Mouse (Mus musculus) spleen, postnatal 10 days (tissue): ENCODE measurements around the gene Ythdf2.
"Not testable (repeated sequence)": the region's sequence is repeated elsewhere in the genome, so short reads cannot be mapped to it uniquely, and the experiment has no call there.

ENCODE experiments used
- DNase-seq, 2 experiments: peaks; one replicate each; pipeline ENCODE4 v3.0.0; 2021 to 2022; ENCODE audit warnings: low spot score in 2 of 2

Gene Ythdf2

GRCm38 (mm10) chr4:132211953-132212734 lies at the start of gene Ythdf2:
Ythdf2 (minus strand) TSS chr4:132212303.
- DNase-seq = peak; percentile 97

DNA sequence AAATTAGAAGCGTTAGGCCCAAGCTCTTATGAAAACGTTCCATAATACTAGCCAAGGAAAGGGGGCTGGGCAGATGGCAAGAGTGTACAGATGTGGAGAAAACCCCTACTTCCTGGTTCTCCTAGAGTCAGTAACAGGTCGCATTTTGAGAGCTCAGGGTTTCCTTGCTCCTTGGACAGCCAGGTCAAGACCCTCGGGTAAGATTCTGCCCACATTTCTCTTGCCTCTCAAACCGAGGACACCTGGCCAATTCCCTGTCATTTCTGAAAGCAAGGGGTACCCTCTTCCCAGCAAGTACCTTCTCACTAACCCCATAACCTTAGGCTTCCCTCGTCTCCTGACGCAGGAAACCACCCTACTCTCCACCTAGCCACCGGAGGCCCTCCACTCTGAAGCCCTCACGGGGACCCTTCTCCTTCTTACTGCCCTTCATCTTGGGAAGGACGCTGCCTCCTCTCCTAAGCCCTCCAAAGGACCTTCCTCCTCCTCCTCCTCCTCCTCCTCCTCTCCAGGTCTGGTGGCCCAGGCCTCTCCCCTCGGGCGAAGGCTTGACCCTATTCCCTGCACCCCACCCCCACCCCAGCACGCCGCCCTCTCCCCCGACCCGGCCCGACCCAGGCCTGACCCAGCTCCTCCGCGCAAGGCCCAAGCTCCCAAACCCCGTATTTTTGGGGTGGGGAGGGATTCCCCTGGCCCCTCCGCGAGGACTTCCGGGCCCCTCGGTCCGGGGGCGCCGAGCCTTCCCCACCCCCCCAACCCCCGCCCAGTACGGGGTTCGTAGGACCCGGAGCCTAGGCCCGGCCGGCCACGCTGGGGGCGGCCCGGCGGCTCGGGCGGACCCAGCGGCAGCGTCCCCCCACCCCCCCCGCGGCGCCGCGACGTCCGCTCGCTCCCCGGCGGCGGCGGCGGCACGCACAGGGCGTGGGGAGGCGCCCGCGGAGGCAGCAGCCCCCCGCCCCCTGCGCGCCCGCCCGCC lies 48.6 kb upstream of the Ythdf2 start:
- DNase-seq = peak; percentile 59 to 65

DNA sequence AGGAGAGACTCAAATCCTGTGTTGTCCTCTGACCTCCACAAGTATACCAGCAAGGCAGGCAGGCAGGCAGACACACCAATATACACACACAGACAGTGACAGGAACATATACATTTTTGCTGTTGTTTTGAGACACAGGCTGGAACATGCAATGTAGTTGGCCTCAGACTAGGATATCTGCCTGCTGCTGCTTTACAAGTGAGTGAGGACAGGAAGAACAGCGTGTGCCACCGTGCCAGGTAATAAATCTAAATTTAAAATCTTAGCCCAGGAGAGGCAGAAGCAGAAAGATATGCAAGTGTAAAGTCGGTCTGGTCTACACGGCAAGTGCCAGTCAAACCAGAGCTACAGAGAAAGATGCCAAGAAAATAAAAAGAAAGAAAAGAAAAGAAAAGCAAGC lies 47.1 kb upstream of the Ythdf2 start:
- DNase-seq = no peak

- DNase-seq = no peak
Measured at GRCm38 (mm10) chr4:132256384-132256783, 44.3 kb upstream of the Ythdf2 start.

GRCm38 (mm10) chr4:132254986-132255385 lies 42.9 kb upstream of the Ythdf2 start:
- DNase-seq = peak in 1 of 2 experiments; percentile 50

DNA sequence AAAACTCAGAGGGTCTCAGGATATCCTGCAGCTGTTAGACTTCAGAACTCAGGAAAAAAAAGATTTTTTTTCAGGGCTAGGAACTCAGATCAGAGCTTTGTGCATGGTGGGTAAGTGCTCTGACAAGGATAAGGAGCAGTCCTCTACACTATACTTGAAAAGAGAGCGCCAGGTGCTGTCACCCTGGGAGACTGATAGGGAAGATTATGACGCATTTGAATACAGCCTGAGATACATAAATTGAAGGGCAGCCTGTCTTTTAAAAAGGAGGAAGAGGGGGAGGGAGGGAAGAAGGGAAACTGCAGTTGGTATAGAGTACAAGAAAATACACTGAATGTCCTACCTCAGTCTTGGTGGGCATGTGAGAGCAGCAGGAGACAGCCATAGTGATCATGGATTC lies 41.5 kb upstream of the Ythdf2 start:
- no peak for DNase-seq

DNA sequence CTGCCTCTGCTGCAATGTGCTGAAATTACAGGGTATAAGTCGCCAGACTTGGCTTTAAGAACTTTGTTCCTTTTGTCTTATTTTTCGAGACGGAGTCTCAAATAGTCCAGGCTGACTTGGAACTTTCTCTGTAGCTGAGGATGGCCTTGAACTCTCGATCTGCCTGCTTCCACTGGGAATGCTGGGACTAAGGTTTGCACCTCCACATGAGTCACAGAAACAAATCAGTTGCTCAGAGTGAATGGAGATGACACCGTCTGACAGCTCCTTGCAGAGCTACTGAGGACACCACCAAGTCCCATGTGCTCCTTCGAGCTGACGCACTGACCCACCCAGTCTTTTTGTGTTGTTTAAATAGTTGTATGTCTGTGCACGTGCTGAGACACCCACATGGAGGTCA lies 41.0 kb upstream of the Ythdf2 start:
- no peak for DNase-seq

- peak in 1 of 2 experiments; percentile 56 for DNase-seq
Measured at GRCm38 (mm10) chr4:132251596-132251995, 39.5 kb upstream of the Ythdf2 start.

DNA sequence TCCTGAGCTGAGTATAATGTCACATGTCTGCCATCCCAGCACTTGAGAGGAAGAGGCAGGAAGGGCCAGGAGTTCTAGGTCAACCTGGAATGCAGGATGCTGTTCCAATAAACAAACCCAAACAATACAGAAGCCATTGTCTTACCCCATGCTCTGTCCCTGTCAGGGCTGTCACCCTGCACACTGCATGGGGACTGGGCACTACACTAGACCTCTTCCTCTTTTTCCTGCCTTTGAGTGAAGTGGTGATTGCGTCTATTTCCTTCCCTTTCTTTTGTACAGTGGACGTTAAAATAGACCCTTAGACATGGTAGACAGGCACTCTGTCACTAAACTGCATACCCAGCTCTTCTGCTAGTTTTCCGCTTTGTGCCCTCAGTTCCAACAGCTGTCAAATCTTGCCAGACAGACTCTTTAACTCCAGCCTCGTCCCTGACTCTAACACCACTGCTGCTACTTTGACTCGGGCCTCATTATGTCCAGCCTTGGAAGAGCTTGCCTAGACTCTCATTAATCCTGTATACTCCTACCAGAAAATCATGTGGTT lies 35.4 kb upstream of the Ythdf2 start:
- DNase-seq = no peak

DNA sequence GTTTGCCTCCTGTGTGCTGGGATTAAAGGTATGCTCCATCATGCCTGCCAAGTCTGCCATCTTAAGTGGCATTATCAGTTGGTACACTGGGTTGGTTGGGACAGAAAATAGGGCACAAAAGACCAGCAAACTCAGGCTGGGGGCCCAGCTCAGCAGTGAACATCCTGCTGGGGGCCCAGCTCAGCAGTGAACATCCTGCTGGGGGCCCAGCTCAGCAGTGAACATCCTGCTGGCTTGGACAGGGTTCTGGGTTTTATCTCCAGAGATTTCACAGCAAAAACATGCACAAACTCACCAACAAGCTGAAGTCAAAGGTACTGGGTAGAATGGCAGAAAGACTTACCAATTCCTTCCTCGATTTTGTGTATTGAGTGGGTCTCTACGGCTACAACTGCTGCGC lies 33.5 kb upstream of the Ythdf2 start:
- no peak for DNase-seq

- DNase-seq = peak in 1 of 2 experiments; percentile 73
Measured at GRCm38 (mm10) chr4:132241208-132241607, 29.1 kb upstream of the Ythdf2 start.

- no peak for DNase-seq
Measured at GRCm38 (mm10) chr4:132240367-132240766, 28.3 kb upstream of the Ythdf2 start.

DNA sequence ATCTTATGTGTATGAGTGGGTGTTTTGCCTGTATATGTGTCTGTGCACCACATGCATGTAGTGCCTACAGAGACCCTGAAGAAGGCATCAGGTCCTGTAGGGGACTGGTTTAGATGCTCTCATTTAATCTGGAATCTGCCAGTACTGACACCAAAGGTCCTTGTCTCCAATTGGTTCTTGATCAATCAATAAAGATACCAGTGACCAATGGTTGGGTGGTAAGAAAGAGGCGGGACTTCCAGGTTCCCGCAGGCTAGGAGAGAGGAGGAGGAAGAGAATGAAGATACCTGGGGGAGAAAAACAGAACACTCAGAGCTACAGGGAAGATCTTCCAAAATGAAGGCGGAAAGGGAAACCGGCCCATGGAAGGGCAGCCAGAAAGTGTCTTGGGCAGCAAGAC lies 26.3 kb upstream of the Ythdf2 start:
- DNase-seq = no peak

DNA sequence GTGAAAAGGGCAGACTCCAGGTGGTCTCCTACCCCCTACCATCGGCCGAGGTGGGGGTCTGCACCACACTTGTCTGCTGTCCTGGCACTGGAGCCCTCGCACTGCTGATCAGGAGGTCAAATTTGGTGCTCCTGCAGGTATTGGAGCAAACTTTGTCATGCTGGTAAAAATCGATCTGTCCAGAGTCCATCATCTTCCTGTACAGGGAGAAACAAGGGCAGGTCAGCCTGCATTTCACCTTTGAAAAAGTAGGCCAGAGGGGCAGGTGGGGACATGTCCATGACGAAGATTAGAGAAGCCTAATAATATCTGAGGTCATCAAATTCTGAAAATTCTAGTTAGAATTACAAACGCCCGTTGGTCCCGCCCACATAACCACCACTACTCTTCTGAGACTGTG lies 22.6 kb upstream of the Ythdf2 start:
- no peak for DNase-seq

DNA sequence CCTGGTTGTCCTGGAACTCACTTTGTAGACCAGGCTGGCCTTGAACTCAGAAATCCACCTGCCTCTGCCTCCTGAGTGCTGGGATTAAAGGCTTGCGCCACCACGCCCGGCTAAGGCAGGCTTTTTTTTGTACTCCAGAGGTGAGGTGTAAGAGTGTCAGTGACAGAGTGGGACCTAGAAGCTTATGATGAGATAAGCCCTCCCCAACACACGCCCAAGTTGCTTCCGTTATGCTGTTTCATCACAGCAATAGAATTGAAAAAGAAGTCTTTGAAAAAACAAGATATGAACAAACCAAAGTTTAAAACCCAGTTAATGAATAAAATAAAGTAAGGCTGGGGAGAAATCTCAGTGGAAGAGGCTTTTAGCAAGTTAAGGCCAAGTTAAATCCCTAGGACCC lies 18.3 kb upstream of the Ythdf2 start:
- DNase-seq = no peak

DNA sequence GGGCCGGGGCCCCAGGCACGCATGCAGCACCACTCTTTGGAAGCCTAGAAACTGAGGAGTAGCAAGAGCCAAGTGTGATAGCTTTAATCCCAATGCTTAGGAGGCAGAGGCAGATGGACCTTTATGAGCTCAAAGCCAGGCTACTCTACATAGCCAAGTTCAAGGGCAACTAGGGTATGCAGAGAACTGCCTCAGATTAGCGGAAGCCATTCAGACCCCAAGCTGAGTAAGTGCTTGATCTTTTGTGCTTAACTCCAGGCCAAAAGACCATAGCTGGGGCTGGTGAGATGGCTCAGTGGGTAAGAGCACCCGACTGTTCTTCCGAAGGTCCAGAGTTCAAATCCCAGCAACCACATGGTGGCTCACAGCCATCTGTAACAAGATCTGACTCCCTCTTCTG lies 9.9 kb upstream of the Ythdf2 start:
- not testable (repeated sequence) for DNase-seq

DNA sequence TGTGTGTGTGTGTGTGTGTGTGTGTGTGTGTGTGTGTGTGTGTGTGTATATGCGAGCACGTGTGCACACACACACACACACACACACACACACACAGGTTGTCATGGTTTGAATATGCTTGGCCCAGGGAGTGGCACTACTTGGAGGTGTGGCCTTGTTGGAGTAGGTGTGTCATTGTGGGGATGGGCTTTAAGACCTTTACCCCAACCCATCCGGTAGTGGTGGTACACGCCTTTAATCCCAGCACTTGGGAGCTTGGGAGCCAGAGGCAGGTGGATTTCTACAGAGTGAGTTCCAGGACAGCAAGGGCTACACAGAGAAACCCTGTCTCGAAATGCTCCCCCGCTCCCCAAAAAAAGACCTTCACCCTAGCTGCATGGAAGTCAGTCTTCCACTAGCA lies 6.3 kb upstream of the Ythdf2 start:
- not testable (repeated sequence) for DNase-seq

GRCm38 (mm10) chr4:132217781-132218180 lies 5.7 kb upstream of the Ythdf2 start:
- DNase-seq = no peak

DNA sequence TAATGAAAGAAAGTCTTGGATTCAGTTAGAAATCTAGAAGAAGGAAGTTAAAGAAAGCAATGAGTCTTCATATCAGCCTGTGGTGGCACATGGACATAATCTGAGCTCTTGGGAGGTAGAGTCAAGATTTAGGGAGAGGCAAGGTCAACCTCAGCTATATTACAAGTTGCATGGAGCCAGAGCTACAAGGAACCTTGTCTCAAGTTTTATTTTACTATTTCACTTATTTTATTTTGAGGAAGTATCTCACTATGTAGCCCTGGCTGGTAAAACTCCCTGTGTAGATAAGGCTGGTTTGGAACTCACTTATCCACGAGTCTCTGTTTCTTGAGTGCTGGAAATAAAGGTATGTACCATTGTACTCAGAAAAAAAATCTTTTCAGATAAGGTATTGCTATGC lies 4.5 kb upstream of the Ythdf2 start:
- DNase-seq = no peak

GRCm38 (mm10) chr4:132214847-132215246 lies 2.7 kb upstream of the Ythdf2 start:
- peak; percentile 34 to 51 for DNase-seq

DNA sequence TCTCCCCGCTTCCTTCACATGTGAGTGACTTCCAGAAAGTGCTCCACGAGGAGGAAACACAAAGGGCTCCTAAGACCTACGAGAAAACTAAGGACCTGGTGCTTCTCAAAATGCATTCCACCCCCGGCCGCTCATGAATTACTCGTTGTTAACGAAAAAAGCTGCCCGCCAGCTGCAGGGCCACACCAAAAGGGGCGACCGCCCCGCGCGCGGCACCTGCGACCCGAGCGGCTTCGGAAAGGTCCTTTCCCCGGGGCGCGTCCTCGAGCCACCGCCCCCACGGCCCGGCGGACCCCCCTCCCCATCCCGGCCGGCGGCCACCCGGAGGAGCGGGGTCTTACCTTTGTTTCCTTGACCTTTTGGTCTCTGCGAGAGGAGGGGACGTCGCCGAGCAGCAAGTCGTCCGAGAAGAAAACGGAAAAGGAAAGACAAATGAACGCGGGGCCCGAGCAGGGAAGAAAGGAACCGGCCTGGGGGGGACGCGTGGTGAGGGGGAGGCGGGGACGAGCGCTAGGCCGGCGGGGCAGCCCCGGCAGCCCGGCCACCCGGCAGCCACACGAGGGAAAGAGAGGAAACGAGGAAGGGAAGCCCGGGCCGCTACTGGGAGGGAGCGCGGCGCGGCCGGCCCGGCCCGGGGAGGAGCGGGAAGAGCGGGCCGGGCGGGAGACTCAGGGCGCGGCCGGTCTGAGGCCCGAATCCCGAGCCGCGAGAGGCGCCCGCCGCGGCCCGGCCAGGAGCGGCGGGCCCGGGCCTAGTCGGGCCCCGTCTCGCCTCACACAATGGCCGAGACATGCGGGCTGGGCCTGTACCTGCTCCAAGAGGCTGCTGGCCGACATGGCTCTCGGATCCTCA lies 786 bp downstream of the Ythdf2 start:
- peak; percentile 63 to 64 for DNase-seq
